Mouse (Mus musculus): ENCODE measurements around the gene Emp1.

Gene Emp1

GRCm38 (mm10) chr6:135362459-135363159 lies at the start of gene Emp1:
Gene Emp1 (plus strand): TSS chr6:135362545.
- DNase-seq (ENCODE audit: low spot score), result no peak

- DNase-seq (ENCODE audit: low spot score), result peak; percentile 23
These were observed 48.4 kb upstream of the Emp1 start for GRCm38 (mm10) chr6:135313981-135314380.

- no peak for DNase-seq (ENCODE audit: low spot score)
These were observed 46.2 kb upstream of the Emp1 start for GRCm38 (mm10) chr6:135316141-135316540.

GRCm38 (mm10) chr6:135319431-135319933 lies 42.9 kb upstream of the Emp1 start:
- DNase-seq (ENCODE audit: low spot score), result no peak

GRCm38 (mm10) chr6:135322749-135323148 lies 39.6 kb upstream of the Emp1 start:
- no peak for DNase-seq (ENCODE audit: low spot score)

GRCm38 (mm10) chr6:135323311-135323982 lies 38.9 kb upstream of the Emp1 start:
- DNase-seq (ENCODE audit: low spot score), result peak; percentile 31

GRCm38 (mm10) chr6:135324111-135324510 lies 38.2 kb upstream of the Emp1 start:
- DNase-seq (ENCODE audit: low spot score), result no peak

GRCm38 (mm10) chr6:135324686-135325300 lies 37.6 kb upstream of the Emp1 start:
- no peak for DNase-seq (ENCODE audit: low spot score)

- no peak for DNase-seq (ENCODE audit: low spot score)
These were observed 35.5 kb upstream of the Emp1 start for GRCm38 (mm10) chr6:135326847-135327246.

GRCm38 (mm10) chr6:135331916-135332315 lies 30.4 kb upstream of the Emp1 start:
- no peak for DNase-seq (ENCODE audit: low spot score)

GRCm38 (mm10) chr6:135332737-135333281 lies 29.5 kb upstream of the Emp1 start:
- DNase-seq (ENCODE audit: low spot score), result peak; percentile 52

- DNase-seq (ENCODE audit: low spot score), result peak; percentile 20
These were observed 28.2 kb upstream of the Emp1 start for GRCm38 (mm10) chr6:135333994-135334651.

- DNase-seq (ENCODE audit: low spot score), result no peak
These were observed 26.0 kb upstream of the Emp1 start for GRCm38 (mm10) chr6:135336376-135336775.

- DNase-seq (ENCODE audit: low spot score), result no peak
These were observed 21.8 kb upstream of the Emp1 start for GRCm38 (mm10) chr6:135340355-135341075.

- DNase-seq (ENCODE audit: low spot score), result no peak
These were observed 21.3 kb upstream of the Emp1 start for GRCm38 (mm10) chr6:135341076-135341378.

GRCm38 (mm10) chr6:135351638-135352302 lies 10.6 kb upstream of the Emp1 start:
- DNase-seq (ENCODE audit: low spot score), result no peak

- DNase-seq (ENCODE audit: low spot score), result no peak
These were observed 9.8 kb upstream of the Emp1 start for GRCm38 (mm10) chr6:135352537-135352936.

GRCm38 (mm10) chr6:135354953-135355352 lies 7.4 kb upstream of the Emp1 start:
- DNase-seq (ENCODE audit: low spot score), result no peak

- DNase-seq (ENCODE audit: low spot score), result no peak
These were observed 2.0 kb upstream of the Emp1 start for GRCm38 (mm10) chr6:135360331-135360730.

- no peak for DNase-seq (ENCODE audit: low spot score)
These were observed 267 bp upstream of the Emp1 start for GRCm38 (mm10) chr6:135362098-135362458.

- DNase-seq (ENCODE audit: low spot score), result no peak
These were observed 1.1 kb downstream of the Emp1 start for GRCm38 (mm10) chr6:135363344-135364040.

Data from embryo, embryonic 10 days (tissue).